Mouse (Mus musculus) CD4-positive, CD25-positive, alpha-beta regulatory T cell, adult 4 months (primary cell): ENCODE measurements at regions not wholly inside any gene's neighbourhood (a gene's known extent, or its start where the extent isn't known, plus 50 kb on each side); places are given as distances from the start of the nearest gene placed in this dataset.

Source experiments
- ATAC-seq: one replicate; pipeline ENCODE4 v1.8.0; 2017

GRCm38 (mm10) chr10:117496064-117497011 is 116.5 kb upstream of the Cpsf6 start:
- ATAC-seq = no peak

DNA sequence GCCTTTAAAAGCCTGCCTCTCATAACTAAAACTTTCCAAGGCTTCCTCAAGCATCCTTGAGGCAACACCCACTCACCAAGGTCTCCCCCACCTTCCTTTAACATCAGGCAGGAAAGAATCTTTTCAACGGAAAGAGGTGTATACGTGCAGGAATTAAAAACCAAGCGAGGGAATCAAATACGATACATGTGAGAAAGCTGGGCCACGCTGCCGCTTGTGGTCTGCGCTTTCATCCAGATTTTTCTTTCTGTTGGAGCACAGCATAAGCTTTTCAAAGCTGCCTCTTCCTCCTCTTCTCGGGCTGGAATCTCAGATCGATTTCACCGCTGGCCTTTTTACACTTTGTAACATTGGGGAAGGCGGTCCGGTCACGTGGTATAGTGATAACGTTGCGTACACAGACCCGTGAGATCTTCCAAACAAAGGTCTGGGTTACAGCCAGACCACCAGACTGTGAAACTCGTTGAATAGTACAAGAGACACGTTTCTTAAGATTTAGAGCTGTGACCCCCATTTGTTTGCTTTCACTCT is 114.4 kb upstream of the Cpsf6 start:
- ATAC-seq = peak; percentile 40

GRCm38 (mm10) chr10:117493824-117494121 is 114.0 kb upstream of the Cpsf6 start:
- ATAC-seq = peak; percentile 84

DNA sequence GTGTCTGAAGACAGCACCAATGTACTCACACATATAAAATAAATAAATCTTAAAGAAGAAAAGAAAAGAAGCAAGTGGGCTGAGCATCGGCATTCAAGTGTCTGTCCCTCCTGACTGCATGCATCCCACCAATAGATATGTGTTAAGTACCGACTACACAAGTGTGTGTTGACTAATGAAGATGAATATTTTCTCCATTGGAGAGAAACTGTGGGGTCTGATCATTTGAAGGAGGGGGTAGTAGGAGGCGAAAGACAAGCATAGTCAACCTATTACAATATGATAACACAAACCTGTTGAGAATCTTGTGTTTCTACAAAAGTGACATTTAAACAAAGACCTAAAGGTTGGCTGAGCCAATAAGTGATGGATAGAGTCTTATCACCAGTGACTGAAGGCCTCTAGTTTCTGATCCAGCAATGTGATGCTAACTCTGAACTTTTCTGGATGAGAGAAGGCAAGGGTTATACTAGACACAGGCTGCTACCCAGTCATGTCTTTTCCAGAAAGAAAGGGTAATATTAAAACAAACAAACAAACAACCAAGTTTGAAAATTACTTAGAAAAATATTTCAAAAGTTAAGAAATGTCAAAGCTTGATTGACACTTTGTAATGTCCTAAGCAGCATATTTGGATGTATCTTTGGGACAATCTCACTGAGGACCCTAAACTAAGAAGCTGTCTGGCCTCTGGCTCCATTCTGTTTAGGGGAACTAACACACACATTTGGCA is 113.4 kb upstream of the Cpsf6 start:
- no peak for ATAC-seq

DNA sequence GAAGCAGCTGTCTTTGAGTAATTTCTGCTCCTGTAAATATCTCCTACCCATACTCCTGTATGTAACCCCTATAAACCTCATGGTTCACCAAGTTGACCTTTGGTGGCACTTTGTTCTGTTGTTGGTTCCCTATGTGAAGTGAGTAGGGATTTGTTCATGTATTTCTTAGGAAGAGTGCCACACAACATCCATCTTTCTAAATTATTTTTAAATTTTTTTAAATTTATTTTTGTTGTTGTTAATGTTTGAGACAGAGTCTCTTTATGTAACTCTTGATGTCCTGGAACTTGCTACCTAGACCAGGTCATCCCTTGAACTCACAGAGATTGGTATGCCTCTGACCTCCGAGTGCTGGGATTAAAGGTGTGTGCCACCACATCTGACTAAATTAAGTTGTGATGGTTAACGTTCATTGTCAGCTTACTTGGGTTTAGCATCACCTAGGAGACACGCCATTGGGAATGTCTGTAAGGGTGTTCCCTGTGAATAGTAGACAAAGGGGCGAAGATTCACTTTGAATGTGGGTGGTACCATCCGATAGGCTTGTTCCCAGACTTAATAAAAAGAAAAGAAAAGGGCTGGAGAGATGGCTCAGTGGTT is 112.7 kb upstream of the Cpsf6 start:
- no peak for ATAC-seq

DNA sequence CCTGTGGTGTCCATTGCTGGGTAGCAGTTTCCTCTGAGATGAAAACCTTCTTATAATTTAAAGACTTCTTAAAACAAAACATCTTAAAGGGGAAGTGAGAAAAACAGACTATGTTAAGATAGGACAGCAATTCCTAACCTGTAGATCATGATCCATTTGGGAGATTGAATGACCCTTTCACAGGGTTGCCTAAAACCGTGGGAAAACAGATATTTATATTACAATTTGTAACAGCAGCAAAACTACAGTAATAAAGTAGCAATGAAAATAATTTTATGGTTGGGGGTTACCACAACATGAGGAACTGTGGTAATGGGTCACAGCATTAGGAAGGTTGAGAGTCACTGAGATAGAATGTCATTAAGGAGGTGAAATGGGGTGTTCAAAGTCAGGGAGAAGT is 111.9 kb upstream of the Cpsf6 start:
- no peak for ATAC-seq

DNA sequence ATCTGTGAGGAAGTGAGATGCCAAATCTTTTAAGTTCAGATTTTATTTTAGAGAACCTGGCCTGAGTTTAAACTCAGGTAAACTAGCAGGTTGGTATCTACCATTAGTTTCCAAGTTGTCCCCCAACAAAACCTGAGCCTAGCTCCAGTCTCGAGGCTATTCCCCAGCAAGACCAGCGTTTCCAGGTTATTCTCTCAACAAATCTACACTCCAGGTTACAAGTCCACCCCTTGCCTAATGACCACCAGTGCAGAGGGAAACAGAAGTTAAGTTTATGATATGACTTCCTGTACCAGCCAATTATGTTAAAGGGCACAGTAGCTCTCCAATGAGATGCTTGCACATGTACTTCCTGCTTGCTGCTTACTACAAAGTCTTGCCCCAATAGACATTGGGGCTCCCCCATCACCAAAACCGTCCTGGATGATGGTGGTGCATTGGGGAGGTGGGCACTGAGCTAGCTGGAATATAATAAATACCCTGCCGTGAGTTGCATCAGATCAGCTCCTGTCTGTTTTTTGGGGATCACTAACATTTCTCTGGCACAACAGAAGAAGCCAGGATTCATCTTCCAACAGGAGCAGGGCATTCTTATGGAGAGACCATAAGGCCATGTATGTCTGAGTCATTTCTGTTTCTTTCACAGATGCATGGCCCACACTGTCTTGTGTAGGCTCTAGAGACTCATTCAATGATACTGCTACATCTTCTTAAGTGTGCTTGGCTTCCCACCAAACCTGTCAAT is 111.2 kb upstream of the Cpsf6 start:
- ATAC-seq = no peak

- ATAC-seq = no peak
These were observed 103.3 kb upstream of the Cpsf6 start for GRCm38 (mm10) chr10:117483091-117483600.

DNA sequence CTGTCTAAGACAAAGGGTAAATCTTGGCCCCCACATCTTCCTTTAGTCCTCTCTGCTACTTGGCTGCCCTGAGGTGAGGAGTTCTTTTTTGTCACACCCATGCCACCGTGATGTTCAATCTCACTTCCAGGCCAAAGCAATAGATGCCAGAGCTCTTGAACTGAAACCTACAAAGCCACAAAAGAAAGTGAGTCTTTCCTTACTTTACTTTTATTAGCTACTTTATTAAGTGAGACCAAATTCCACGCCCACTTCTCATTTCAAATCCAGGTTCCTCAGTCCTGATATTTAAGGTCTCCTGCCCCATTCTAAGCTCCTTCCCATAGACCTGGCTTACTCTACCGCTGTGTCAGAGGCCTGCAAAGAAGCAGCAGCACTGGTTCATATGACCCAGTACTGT is 102.5 kb upstream of the Cpsf6 start:
- no peak for ATAC-seq

- ATAC-seq = no peak
These were observed 101.7 kb upstream of the Cpsf6 start for GRCm38 (mm10) chr10:117481341-117481990.

- ATAC-seq = no peak
These were observed 100.6 kb upstream of the Cpsf6 start for GRCm38 (mm10) chr10:117480456-117480850.

- no peak for ATAC-seq
These were observed 100.1 kb upstream of the Cpsf6 start for GRCm38 (mm10) chr10:117479721-117480455.

- ATAC-seq = no peak
These were observed 99.1 kb upstream of the Cpsf6 start for GRCm38 (mm10) chr10:117478931-117479280.

DNA sequence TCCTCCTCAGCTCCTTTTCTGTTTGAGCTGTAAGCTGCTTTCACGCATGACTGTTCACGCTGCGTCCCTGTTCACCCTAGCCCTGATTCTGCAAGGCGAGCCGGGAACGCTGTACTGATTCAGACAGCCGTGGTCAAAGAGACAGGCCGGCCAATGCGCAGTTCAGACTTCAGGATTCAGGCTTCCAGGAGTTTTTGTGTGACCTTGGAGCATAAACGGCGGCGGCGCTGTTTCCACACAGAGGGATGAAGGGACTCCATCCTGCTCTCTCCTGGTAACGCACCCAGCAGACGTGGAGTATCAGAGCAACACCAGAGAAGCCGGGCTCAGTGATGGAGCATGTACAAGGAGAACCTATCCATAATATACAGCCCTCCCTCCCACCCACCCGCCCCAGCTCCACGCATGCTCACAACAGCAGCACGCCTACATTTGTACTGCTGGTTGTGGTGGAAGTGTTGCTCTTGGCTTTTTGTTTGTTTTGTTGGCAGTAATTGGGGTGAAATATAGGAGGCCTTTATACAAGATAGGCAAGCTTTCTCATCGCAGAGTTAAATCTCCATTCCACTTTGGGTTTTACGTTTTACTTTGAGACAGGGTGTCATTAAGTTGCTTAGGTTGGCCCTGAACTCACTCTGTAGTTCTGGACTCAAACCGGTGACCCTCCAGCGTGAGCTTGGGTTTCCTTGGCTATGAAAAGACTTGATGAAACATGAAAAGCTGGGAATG is 98.6 kb upstream of the Cpsf6 start:
- no peak for ATAC-seq

GRCm38 (mm10) chr10:117477331-117478201 is 97.8 kb upstream of the Cpsf6 start:
- no peak for ATAC-seq

DNA sequence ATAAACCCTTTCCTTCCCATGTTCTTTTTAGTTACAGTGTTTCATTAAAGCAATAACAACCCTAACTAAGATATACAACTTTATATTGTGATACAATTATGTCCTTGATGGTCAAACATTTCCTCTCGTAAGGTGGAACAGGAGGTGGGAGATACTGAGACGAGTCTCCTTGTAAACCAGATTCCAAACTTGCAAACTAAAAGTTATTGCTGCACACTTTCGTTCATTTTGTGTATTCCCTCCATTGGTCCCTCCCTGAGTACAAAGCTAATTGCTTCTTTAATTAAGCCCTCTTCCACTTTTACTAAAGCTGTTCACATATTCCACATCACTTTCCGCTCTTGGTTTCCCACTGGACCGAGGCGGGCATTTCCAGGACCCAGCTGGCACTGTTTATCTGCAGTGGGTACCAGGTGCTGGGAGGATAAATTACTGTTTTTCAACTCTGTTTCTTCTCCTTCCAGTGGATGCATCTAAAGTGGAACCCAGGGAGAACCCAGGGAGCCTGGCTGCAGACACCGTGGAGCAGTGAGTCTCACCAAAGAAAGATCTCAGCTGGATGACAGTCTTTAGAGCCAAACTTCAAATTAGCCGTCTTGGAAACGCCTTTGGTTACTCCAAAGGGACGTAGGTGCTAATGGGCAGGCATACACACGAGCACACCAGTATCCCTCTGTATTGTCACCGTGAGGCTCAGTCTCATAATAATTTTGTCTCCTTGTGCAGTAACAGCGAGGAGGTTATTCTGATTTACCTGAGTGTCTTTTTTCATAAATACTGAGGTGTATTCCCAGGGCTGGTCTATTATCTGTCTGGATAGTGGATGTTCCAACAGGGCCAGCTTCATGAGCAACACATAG is 95.5 kb upstream of the Cpsf6 start:
- no peak for ATAC-seq

DNA sequence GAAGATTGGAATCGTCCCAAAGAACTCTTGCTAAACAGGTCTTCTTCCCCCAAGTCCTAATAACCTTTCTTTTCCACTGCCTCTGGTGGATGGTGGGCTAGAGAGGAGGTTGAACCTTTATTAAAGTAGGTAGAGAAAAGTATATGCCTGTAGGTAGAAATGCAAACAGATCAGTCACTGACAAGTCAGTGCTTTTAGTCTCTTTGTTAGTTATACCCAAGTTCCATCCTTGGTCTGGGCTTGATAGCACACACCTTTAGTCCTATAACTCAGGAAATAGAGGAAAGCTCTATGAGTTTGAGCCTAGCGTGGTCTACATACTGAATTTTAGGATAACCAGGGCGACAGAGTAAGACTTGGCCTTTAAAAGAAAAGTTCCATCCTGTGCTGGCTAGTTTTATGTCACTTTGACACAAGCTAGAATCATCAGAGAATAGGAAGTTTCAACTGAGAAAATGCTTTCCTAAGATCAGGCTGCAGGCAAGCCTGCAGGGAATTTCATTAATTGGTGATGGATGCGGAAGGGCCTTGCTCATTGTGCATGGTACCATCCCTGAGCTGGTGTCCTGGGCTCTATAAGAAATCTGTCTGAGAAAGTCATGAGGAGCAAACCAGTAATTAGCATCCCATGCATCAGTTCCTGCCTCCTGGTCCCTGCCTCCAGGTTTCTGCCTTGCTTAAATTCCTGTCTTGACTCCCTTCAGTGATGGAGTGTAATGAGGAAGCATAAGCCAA is 94.7 kb upstream of the Cpsf6 start:
- ATAC-seq = no peak

DNA sequence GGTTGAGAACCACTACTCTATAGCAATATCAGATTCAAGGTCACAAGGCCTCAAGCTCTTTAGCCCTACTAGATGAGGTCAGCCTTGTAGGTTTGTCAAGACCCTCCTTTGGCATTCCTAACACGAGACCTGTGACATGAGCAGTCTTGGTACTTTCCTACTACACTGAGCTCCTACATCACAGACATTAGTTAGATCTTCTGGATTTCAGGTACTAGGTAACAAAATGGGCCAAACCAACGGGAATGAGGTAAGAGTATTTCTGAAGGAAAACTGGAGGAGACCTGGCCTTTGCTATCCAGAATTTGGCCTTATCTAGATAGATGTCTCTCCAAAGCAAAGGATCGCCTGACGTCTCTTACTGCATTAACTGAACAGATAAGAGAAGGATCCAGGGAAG is 93.7 kb upstream of the Cpsf6 start:
- ATAC-seq = no peak
